Mouse (Mus musculus) heart, embryonic 10.5 days (tissue): ENCODE measurements around the gene Klrb1b. TPM values are rescaled to one million over a fixed set of nuclear protein-coding genes. Genes with fewer than 3 reads are reported as not detected.

Experiments
- polyA plus RNA-seq: library from polyadenylated mRNA; unstranded; fragments of >200 nt; fragmentation: Nextera tagmentation; extraction: Ambion mirVana; gene quantifications from 2 replicates; pipeline ENCODE4 v1.2.1, GENCODE M21; 2016

Klrb1b gene
- polyA plus RNA-seq, 1 experiment from 2014 or later: not detected

Other genes with a start within 250 kb of the Klrb1b start
- gene A2ml1, start 244.7 kb downstream of the Klrb1b start, polyA plus RNA-seq: 0.20 TPM in 1 of 2 replicates, not detected in the other
- not detected in 2 replicates for gene Klrb1a, start 202.8 kb downstream of the Klrb1b start, polyA plus RNA-seq
- not detected in 2 replicates for gene Clec2h, start 163.9 kb downstream of the Klrb1b start, polyA plus RNA-seq
- not detected in 2 replicates for gene Klrb1, start 103.3 kb downstream of the Klrb1b start, polyA plus RNA-seq
- 0.08 TPM in 1 of 2 replicates, not detected in the other for gene Klrb1c, start 37.1 kb downstream of the Klrb1b start, polyA plus RNA-seq
- not detected in 2 replicates for gene Gm44511, start within 50 bp of the Klrb1b start, polyA plus RNA-seq
- gene Clec2i, start 61.3 kb upstream of the Klrb1b start, polyA plus RNA-seq: not detected in 2 replicates
- gene BC035044, start 64.8 kb upstream of the Klrb1b start, polyA plus RNA-seq: 0.49 and 0.70 TPM in 2 replicates
- gene Clec2g, start 108.0 kb upstream of the Klrb1b start, polyA plus RNA-seq: not detected in 2 replicates
- not detected in 2 replicates for gene Klrb1f, start 219.6 kb upstream of the Klrb1b start, polyA plus RNA-seq